Mouse (Mus musculus): ENCODE data around the gene Zdhhc5. TPM values are rescaled to one million over a fixed set of nuclear protein-coding genes. Genes with fewer than 3 reads are reported as not detected.

The Zdhhc5 gene
- total and polyA plus RNA-seq, 3 experiments, result 29.3 to 42.9 TPM; not detected in 1

- TF ChIP-seq NELFE (IDR thresholded peaks at IDR 0.05; ENCODE audit: low read depth, low read length) (peak; percentile 93), POLR2AphosphoS5 (IDR thresholded peaks at IDR 0.05; ENCODE audit: borderline replicate concordance, low read depth, low read length) (no peak), GABPA (IDR thresholded peaks at IDR 0.05; ENCODE audit: low read depth, low read length) (no peak), TBP (IDR thresholded peaks at IDR 0.05; ENCODE audit: low read depth, low read length) (peak; percentile 91), RCOR1 (IDR thresholded peaks at IDR 0.05; ENCODE audit: low read depth, low read length) (no peak), CHD2 (IDR thresholded peaks at IDR 0.05; ENCODE audit: low read length) (peak; percentile 86), UBTF (IDR thresholded peaks at IDR 0.05; ENCODE audit: borderline replicate concordance, insufficient read depth, low read depth, low read length) (no peak), MAX (IDR thresholded peaks at IDR 0.05; ENCODE audit: low read length) (0 out of 2 replicates have a peak, but pooled peaks have one; percentile 26), POLR2AphosphoS2 (IDR thresholded peaks at IDR 0.05; ENCODE audit: low read length) (peak; percentile 96), JUND (IDR thresholded peaks at IDR 0.05; ENCODE audit: low read depth, low read length) (no peak), MAFK (IDR thresholded peaks at IDR 0.05; ENCODE audit: borderline replicate concordance, low read depth, low read length) (no peak; the same call in 1 of the 2 replicates), MXI1 (IDR thresholded peaks at IDR 0.05; ENCODE audit: low read depth, low read length) (peak; percentile 87), MAZ (IDR thresholded peaks at IDR 0.05; ENCODE audit: low read depth, low read length) (0 out of 2 replicates have a peak, but pooled peaks have one; percentile 50), SIN3A (IDR thresholded peaks at IDR 0.05; ENCODE audit: low read length) (peak; percentile 99), USF2 (IDR thresholded peaks at IDR 0.05; ENCODE audit: borderline replicate concordance in 1 of 2, insufficient read depth in 1 of 2, low read depth in 1 of 2, low read length in 2 of 2) (no peak), GATA1 (IDR thresholded peaks at IDR 0.05; ENCODE audit: low read depth, low read length) (no peak), ZNF384 (IDR thresholded peaks at IDR 0.05; ENCODE audit: low read depth, low read length) (no peak), EP300 (IDR thresholded peaks at IDR 0.05; ENCODE audit: low read depth in 1 of 2, low read length in 2 of 2) (peak in 1 of 2 experiments; percentile 30; a peak in 1 of 4 replicates), MYC (IDR thresholded peaks at IDR 0.05; ENCODE audit: low read depth, low read length) (no peak), ZMIZ1 (IDR thresholded peaks at IDR 0.05; ENCODE audit: low read depth, low read length) (peak; percentile 88)
These were observed 12.3 kb upstream of the Zdhhc5 start, which contains the start of gene Clp1 (continued) for GRCm38 (mm10) chr2:84727172-84727858.

DNA sequence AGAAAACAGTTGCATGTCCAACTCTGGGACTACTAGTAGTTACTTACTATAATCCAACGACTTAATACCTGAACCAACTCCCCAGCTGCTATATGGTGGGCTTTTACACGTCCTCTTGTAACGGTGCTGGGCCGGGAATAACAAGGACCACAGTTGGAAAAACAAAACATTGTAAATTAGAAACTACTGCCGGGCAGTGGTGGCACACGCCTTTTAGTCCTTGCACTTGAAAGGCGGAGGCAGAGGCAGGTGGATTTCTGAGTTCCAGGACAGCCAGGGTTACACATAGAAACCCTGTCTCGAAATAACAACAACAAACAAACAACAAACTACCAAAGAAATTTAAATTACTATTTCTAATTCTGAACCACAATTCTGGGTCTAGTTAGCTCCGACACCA is 11.7 kb upstream of the Zdhhc5 start:
- Histone ChIP-seq H3K4me3 (ENCODE audit: control insufficient read depth in 1 of 2, insufficient read depth in 1 of 2, low read depth in 2 of 2, low read length in 2 of 2) (peak overlapping the region; percentile 83 to 92), H3K4me1 (ENCODE audit: control insufficient read depth in 1 of 2, insufficient read depth in 2 of 2, low read length in 2 of 2) (peaks cover 5 to 10% of the 10 kb centered on the region in 2 experiments), H3K27ac (ENCODE audit: control insufficient read depth, low read depth, low read length) (peak overlapping the region; percentile 73), H3K36me3 (ENCODE audit: control insufficient read depth in 1 of 2, insufficient read depth in 2 of 2, low read length in 2 of 2) (peaks cover 5 to 30% of the 10 kb centered on the region in 2 experiments; a peak in 3 of 4 replicates), H3K9ac (ENCODE audit: control insufficient read depth, low read depth, low read length, poor library complexity, severe bottlenecking) (peak overlapping the region; percentile 88), H3K27me3 (ENCODE audit: control insufficient read depth in 1 of 2, insufficient read depth in 2 of 2, low read length in 2 of 2) (no peaks in the 10 kb centered on the region), H3K9me3 (replicated peaks; ENCODE audit: insufficient read depth, low read length) (no peaks in the 10 kb centered on the region), H3K79me2 (ENCODE audit: control insufficient read depth, insufficient read depth, low read length, poor library complexity) (peaks cover 27% of the 10 kb centered on the region)
- no peak for DNase-seq (ENCODE audit: low read depth, low spot score)
- no peak for TF ChIP-seq MYC (IDR thresholded peaks at IDR 0.05; ENCODE audit: low read depth, low read length)
- no peak for TF ChIP-seq TBP (IDR thresholded peaks at IDR 0.05; ENCODE audit: low read depth, low read length)
- TF ChIP-seq USF2 (IDR thresholded peaks at IDR 0.05; ENCODE audit: borderline replicate concordance in 1 of 2, insufficient read depth in 1 of 2, low read depth in 1 of 2, low read length in 2 of 2), result no peak
